9 mouse cellular contexts compared by ENCODE assay signal in genomic region chr8:120678447-120678846, GRCm38 (mm10). TPM values are rescaled to one million over a fixed set of nuclear protein-coding genes. Genes with fewer than 3 reads are reported as not detected.
DNase-seq lines count a peak whose midpoint lies in the region; ATAC-seq and TF ChIP-seq lines count a peak whose summit lies in the region.
"Had no signal": no experiment of that assay in that cellular context is flagged by ENCODE, and none has a peak within 500 bp of the region (broad histone marks: within the 10 kb centered on the region; RNA-seq: fewer than 3 reads in every experiment).

No protein-coding gene starts in this region.

- peak; percentile 61 for ATAC-seq in forebrain, embryonic 16.5 days
- peak; percentile 50; the same call in 1 of the 2 replicates for ATAC-seq in lung, embryonic 14.5 days (ENCODE audit: insufficient read depth)

- TF ChIP-seq CTCF in MEL (IDR thresholded peaks at IDR 0.05 in 2 of 3, conservative IDR thresholded peaks at IDR 0.05 in 1 of 3; ENCODE audit: control insufficient read depth in 1 of 3, insufficient read depth in 1 of 3, low read depth in 2 of 3, low read length in 3 of 3, poor library complexity in 1 of 3, severe bottlenecking in 1 of 3), result peak; percentile 75 to 94 (median 85)
- peak; percentile 97 for TF ChIP-seq CTCF in lung, embryonic 14.5 days (IDR thresholded peaks at IDR 0.05; ENCODE audit: low read depth)

- H3K27me3 ChIP-seq in MEL (ENCODE audit: control insufficient read depth in 1 of 2, insufficient read depth in 2 of 2, low read length in 2 of 2), result no peaks in the 10 kb centered on the region
- no peaks in the 10 kb centered on the region for H3K27me3 ChIP-seq in forebrain, embryonic 16.5 days (replicated peaks; ENCODE audit: control insufficient read depth, insufficient read depth, low read length)
- H3K27me3 ChIP-seq in hindbrain, embryonic 10.5 days (ENCODE audit: insufficient read depth, poor library complexity, severe bottlenecking), result peaks cover 12% of the 10 kb centered on the region; the same call in 1 of the 2 replicates
- no peaks in the 10 kb centered on the region for H3K27me3 ChIP-seq in lung, embryonic 14.5 days (ENCODE audit: insufficient read depth, low read length)

- TF ChIP-seq RAD21 in MEL (IDR thresholded peaks at IDR 0.05; ENCODE audit: low read depth, low read length), result peak; percentile 68

- no peak overlapping the region for H3K9ac ChIP-seq in MEL (ENCODE audit: control insufficient read depth, low read depth, low read length, poor library complexity, severe bottlenecking)
- no peak overlapping the region for H3K9ac ChIP-seq in forebrain, embryonic 16.5 days (replicated peaks; ENCODE audit: low read depth, low read length)
- no peak overlapping the region for H3K9ac ChIP-seq in lung, embryonic 14.5 days
- H3K9ac ChIP-seq: limb, embryonic 15.5 days had no signal

- no peak overlapping the region for H3K4me3 ChIP-seq in MEL (ENCODE audit: control insufficient read depth in 1 of 2, insufficient read depth in 1 of 2, low read depth in 2 of 2, low read length in 2 of 2)
- no peak overlapping the region for H3K4me3 ChIP-seq in forebrain, embryonic 16.5 days (replicated peaks; ENCODE audit: low read length)
- no peak overlapping the region for H3K4me3 ChIP-seq in hindbrain, embryonic 10.5 days
- H3K4me3 ChIP-seq in lung, embryonic 14.5 days (ENCODE audit: low read depth, low read length), result no peak overlapping the region
- H3K4me3 ChIP-seq: limb, embryonic 15.5 days had no signal

- H3K9me3 ChIP-seq in MEL (replicated peaks; ENCODE audit: insufficient read depth, low read length), result no peaks in the 10 kb centered on the region
- no peaks in the 10 kb centered on the region for H3K9me3 ChIP-seq in forebrain, embryonic 16.5 days (ENCODE audit: control insufficient read depth, low read length)
- H3K9me3 ChIP-seq in hindbrain, embryonic 10.5 days, result no peaks in the 10 kb centered on the region
- H3K9me3 ChIP-seq in lung, embryonic 14.5 days (ENCODE audit: low read depth, low read length), result no peaks in the 10 kb centered on the region
- H3K9me3 ChIP-seq: limb, embryonic 15.5 days had no signal

- peaks cover 0 to 9% of the 10 kb centered on the region in 2 experiments; a peak in 2 of 4 replicates for H3K4me1 ChIP-seq in MEL (ENCODE audit: control insufficient read depth in 1 of 2, insufficient read depth in 2 of 2, low read length in 2 of 2)
- no peaks in the 10 kb centered on the region for H3K4me1 ChIP-seq in forebrain, embryonic 16.5 days (replicated peaks; ENCODE audit: control insufficient read depth, insufficient read depth, low read length)
- peaks cover under 1% of the 10 kb centered on the region; the same call in 1 of the 2 replicates for H3K4me1 ChIP-seq in hindbrain, embryonic 10.5 days (replicated peaks)
- no peaks in the 10 kb centered on the region for H3K4me1 ChIP-seq in lung, embryonic 14.5 days (ENCODE audit: insufficient read depth)

- H3K79me2 ChIP-seq in MEL (ENCODE audit: control insufficient read depth, insufficient read depth, low read length, poor library complexity), result no peaks in the 10 kb centered on the region

- TF ChIP-seq EP300 in MEL (IDR thresholded peaks at IDR 0.05; ENCODE audit: low read depth in 1 of 2, low read length in 2 of 2), result no peak

- TF ChIP-seq POLR2A in MEL (IDR thresholded peaks at IDR 0.05; ENCODE audit: control insufficient read depth in 1 of 2, insufficient read depth in 1 of 2, low read depth in 1 of 2, low read length in 2 of 2, poor library complexity in 1 of 2), result no peak

- peak; percentile 83 for DNase-seq in MEL (ENCODE audit: low read depth, low spot score)
- peak; percentile 64 for DNase-seq in cerebellum, adult 11 months
- peak; percentile 85 for DNase-seq in hindbrain, embryonic 10.5 days (ENCODE audit: low spot score)
- DNase-seq in layer of hippocampus, adult 8-10 months (ENCODE audit: low spot score in 2 of 2), result peak; percentile 67 to 90
- peak; percentile 97 for DNase-seq in lung, embryonic 14.5 days
- peak; percentile 92 for DNase-seq in ovary, postnatal 14 days (ENCODE audit: low spot score)
- peak; percentile 82 for DNase-seq in thymus, postnatal 0 days (ENCODE audit: low spot score)

- H3K4me2 ChIP-seq in forebrain, embryonic 16.5 days (ENCODE audit: low read length), result no peak overlapping the region
- no peak overlapping the region for H3K4me2 ChIP-seq in lung, embryonic 14.5 days
- H3K4me2 ChIP-seq: limb, embryonic 15.5 days had no signal

- WGBS in forebrain, embryonic 16.5 days, result 16% methylated on average over 10 of the region's 10 CpGs
- WGBS in hindbrain, embryonic 10.5 days, result 15% methylated on average over 10 of the region's 10 CpGs
- WGBS in lung, embryonic 14.5 days, result 10% methylated on average over 10 of the region's 10 CpGs

- H3K27ac ChIP-seq in MEL (ENCODE audit: control insufficient read depth, low read depth, low read length), result no peak overlapping the region
- H3K27ac ChIP-seq in forebrain, embryonic 16.5 days (ENCODE audit: low read length), result no peak overlapping the region
- no peak overlapping the region for H3K27ac ChIP-seq in hindbrain, embryonic 10.5 days
- H3K27ac ChIP-seq in lung, embryonic 14.5 days (ENCODE audit: low read depth), result no peak overlapping the region
- H3K27ac ChIP-seq: limb, embryonic 15.5 days had no signal

- peaks cover 0 to 5% of the 10 kb centered on the region in 2 experiments; a peak in 3 of 4 replicates for H3K36me3 ChIP-seq in MEL (ENCODE audit: control insufficient read depth in 1 of 2, insufficient read depth in 2 of 2, low read length in 2 of 2)
- peaks cover 5% of the 10 kb centered on the region for H3K36me3 ChIP-seq in forebrain, embryonic 16.5 days (ENCODE audit: control insufficient read depth, insufficient read depth)
- H3K36me3 ChIP-seq in hindbrain, embryonic 10.5 days, result peaks cover 21% of the 10 kb centered on the region
- H3K36me3 ChIP-seq in lung, embryonic 14.5 days (ENCODE audit: insufficient read depth), result peaks cover 15% of the 10 kb centered on the region

TF ChIP-seq in MEL, 35 proteins besides CTCF, POLR2A, EP300 and RAD21 (continues in another document):
- peak; percentile 65 for TF ChIP-seq SMC3 (IDR thresholded peaks at IDR 0.05; ENCODE audit: low read depth, low read length)

RNA-seq across cellular contexts. Expression of gene Emc8, which starts 10.1 kb away (rescaled TPM):
- total RNA-seq in MEL (2012; rRNA removed), result 180 and 187 TPM in 2 replicates
- 100 to 1,000 TPM in 1 of 2 experiments, not detected in 1; 269 TPM for polyA plus RNA-seq in MEL (2012; ENCODE audit: insufficient read depth in 1 of 2, insufficient read length in 2 of 2, low read depth in 1 of 2, low replicate concordance in 2 of 2, missing spikeins in 1 of 2)
- 145 and 148 TPM in 2 replicates for polyA plus RNA-seq in forebrain, embryonic 16.5 days (2015; fragmentation: Nextera tagmentation; extraction: Ambion mirVana)
- 312 and 362 TPM in 2 replicates for polyA plus RNA-seq in hindbrain, embryonic 10.5 days (2016; fragmentation: Nextera tagmentation; extraction: Ambion mirVana)
- total RNA-seq in layer of hippocampus, adult 8-10 months (2022), result 10 to 100 TPM; 65.3 to 85.6 (median 79.2) TPM
- 289 and 315 TPM in 2 replicates for polyA plus RNA-seq in lung, embryonic 14.5 days (2014; fragmentation: Nextera tagmentation; extraction: Ambion mirVana)
- 259 and 294 TPM in 2 replicates for polyA plus RNA-seq in thymus, postnatal 0 days (2015; fragmentation: Nextera tagmentation; extraction: Ambion mirVana)

RNA-seq across cellular contexts. Expression of gene Cox4i1, which starts 10.4 kb away (rescaled TPM):
- 1,299 and 1,431 TPM in 2 replicates for total RNA-seq in MEL (2012; rRNA removed)
- polyA plus RNA-seq in MEL (2012; ENCODE audit: insufficient read depth in 1 of 2, insufficient read length in 2 of 2, low read depth in 1 of 2, low replicate concordance in 2 of 2, missing spikeins in 1 of 2), result 1,000 to 10,000 TPM; 1,011 to 2,173 TPM
- polyA plus RNA-seq in forebrain, embryonic 16.5 days (2015; fragmentation: Nextera tagmentation; extraction: Ambion mirVana), result 935 and 953 TPM in 2 replicates
- 921 and 1,059 TPM in 2 replicates for polyA plus RNA-seq in hindbrain, embryonic 10.5 days (2016; fragmentation: Nextera tagmentation; extraction: Ambion mirVana)
- total RNA-seq in layer of hippocampus, adult 8-10 months (2022), result 1,000 to 10,000 TPM; 1,017 to 1,068 (median 1,043) TPM
- 941 and 956 TPM in 2 replicates for polyA plus RNA-seq in lung, embryonic 14.5 days (2014; fragmentation: Nextera tagmentation; extraction: Ambion mirVana)
- polyA plus RNA-seq in thymus, postnatal 0 days (2015; fragmentation: Nextera tagmentation; extraction: Ambion mirVana), result 1,161 and 1,200 TPM in 2 replicates

RNA-seq across cellular contexts. Expression of gene Gm27021, which starts 10.6 kb away (rescaled TPM):
- total RNA-seq in MEL (2012; rRNA removed), result 0.54 TPM in 1 of 2 replicates, not detected in the other
- polyA plus RNA-seq in MEL (2012; ENCODE audit: insufficient read depth in 1 of 2, insufficient read length in 2 of 2, low read depth in 1 of 2, low replicate concordance in 2 of 2, missing spikeins in 1 of 2), result under 1 TPM in 1 of 2 experiments, not detected in 1; 0.21 TPM
- 5.5 and 9.6 TPM in 2 replicates for polyA plus RNA-seq in forebrain, embryonic 16.5 days (2015; fragmentation: Nextera tagmentation; extraction: Ambion mirVana)
- polyA plus RNA-seq in hindbrain, embryonic 10.5 days (2016; fragmentation: Nextera tagmentation; extraction: Ambion mirVana), result 3.2 and 4.0 TPM in 2 replicates
- total RNA-seq in layer of hippocampus, adult 8-10 months (2022), result under 1 TPM in 1 of 4 experiments, not detected in 3; 0.57 TPM
- polyA plus RNA-seq in lung, embryonic 14.5 days (2014; fragmentation: Nextera tagmentation; extraction: Ambion mirVana), result 2.6 and 5.0 TPM in 2 replicates
- polyA plus RNA-seq in thymus, postnatal 0 days (2015; fragmentation: Nextera tagmentation; extraction: Ambion mirVana), result 1.6 and 2.3 TPM in 2 replicates

RNA-seq across cellular contexts. Expression of gene 1190005I06Rik, which starts 31.0 kb away (rescaled TPM):
- total RNA-seq in MEL (2012; rRNA removed), result 2.0 and 2.3 TPM in 2 replicates
- polyA plus RNA-seq in MEL (2012; ENCODE audit: insufficient read depth in 1 of 2, insufficient read length in 2 of 2, low read depth in 1 of 2, low replicate concordance in 2 of 2, missing spikeins in 1 of 2), result 1 to 10 TPM in 1 of 2 experiments, not detected in 1; 2.1 TPM
- polyA plus RNA-seq in forebrain, embryonic 16.5 days (2015; fragmentation: Nextera tagmentation; extraction: Ambion mirVana), result 8.4 and 11.0 TPM in 2 replicates
- polyA plus RNA-seq in hindbrain, embryonic 10.5 days (2016; fragmentation: Nextera tagmentation; extraction: Ambion mirVana), result 2.8 and 4.7 TPM in 2 replicates
- 10 to 100 TPM in 3 of 4 experiments, 1 to 10 TPM in 1; 8.4 to 16.2 (median 14.1) TPM for total RNA-seq in layer of hippocampus, adult 8-10 months (2022)
- polyA plus RNA-seq in lung, embryonic 14.5 days (2014; fragmentation: Nextera tagmentation; extraction: Ambion mirVana), result 3.1 and 5.1 TPM in 2 replicates
- polyA plus RNA-seq in thymus, postnatal 0 days (2015; fragmentation: Nextera tagmentation; extraction: Ambion mirVana), result 2.1 TPM in 2 replicates

RNA-seq across cellular contexts. Expression of gene Irf8, which starts 57.7 kb away (rescaled TPM):
- total RNA-seq in MEL (2012; rRNA removed), result not detected in 2 replicates
- polyA plus RNA-seq in MEL (2012; ENCODE audit: insufficient read depth in 1 of 2, insufficient read length in 2 of 2, low read depth in 1 of 2, low replicate concordance in 2 of 2, missing spikeins in 1 of 2), result not detected
- 3.6 and 4.2 TPM in 2 replicates for polyA plus RNA-seq in forebrain, embryonic 16.5 days (2015; fragmentation: Nextera tagmentation; extraction: Ambion mirVana)
- polyA plus RNA-seq in hindbrain, embryonic 10.5 days (2016; fragmentation: Nextera tagmentation; extraction: Ambion mirVana), result 5.4 and 6.3 TPM in 2 replicates
- total RNA-seq in layer of hippocampus, adult 8-10 months (2022), result 10 to 100 TPM in 2 of 4 experiments, 1 to 10 TPM in 2; 4.8 to 33.7 (median 19.7) TPM
- polyA plus RNA-seq in lung, embryonic 14.5 days (2014; fragmentation: Nextera tagmentation; extraction: Ambion mirVana), result 8.5 and 10.1 TPM in 2 replicates
- polyA plus RNA-seq in thymus, postnatal 0 days (2015; fragmentation: Nextera tagmentation; extraction: Ambion mirVana), result 77.8 and 82.4 TPM in 2 replicates
